Mouse (Mus musculus) G1E-ER4 (cell line): ENCODE results near the gene Fam83e. TPM values are rescaled to one million over a fixed set of nuclear protein-coding genes. Genes with fewer than 3 reads are reported as not detected.

Source experiments
- GATA1 ChIP-seq: IDR thresholded peaks from one replicate; pipeline ENCODE4 v1.8.0; 2012; ENCODE audit warnings: low read length, inconsistent platforms
- polyA plus RNA-seq: library from polyadenylated mRNA; stranded (reverse); fragments of >175 nt; gene quantifications from 2 replicates; pipeline ENCODE4 v1.2.3, GENCODE M21; 2012

Fam83e gene
- polyA plus RNA-seq, 1 experiment: 1.2 TPM

DNA sequence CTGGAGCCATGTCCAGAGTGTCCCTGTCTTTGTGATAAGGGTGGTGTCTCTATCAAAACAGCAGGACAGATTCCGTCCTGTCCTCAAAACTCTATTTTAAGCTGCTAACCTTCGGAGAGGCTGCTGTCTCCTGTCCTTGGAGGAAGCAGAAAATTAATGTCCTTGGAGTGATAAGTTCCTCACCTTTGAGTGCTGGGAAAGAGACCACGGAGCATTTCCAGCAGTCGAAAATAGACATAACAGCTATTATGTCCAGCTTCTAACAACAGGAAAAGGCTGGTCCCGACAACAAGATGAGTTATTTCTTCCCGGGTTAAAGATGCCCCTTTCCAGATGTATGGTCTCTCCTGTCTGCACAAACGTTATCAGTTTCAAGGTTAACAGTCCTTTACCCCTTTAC, 54.2 kb downstream of the Fam83e start:
- no peak for TF ChIP-seq GATA1

Other genes with a start within 250 kb of the Fam83e start
- gene Tulp2, start 239.3 kb upstream of the Fam83e start, polyA plus RNA-seq: 1.7 and 2.0 TPM in 2 replicates
- not detected in 2 replicates for gene Gm45808, start 234.4 kb upstream of the Fam83e start, polyA plus RNA-seq
- 0.29 and 0.49 TPM in 2 replicates for gene Dhdh, start 232.4 kb upstream of the Fam83e start, polyA plus RNA-seq
- 1,038 and 1,233 TPM in 2 replicates for gene Nucb1, start 210.8 kb upstream of the Fam83e start, polyA plus RNA-seq
- gene Ppp1r15a, start 194.9 kb upstream of the Fam83e start, polyA plus RNA-seq: 87.1 and 135 TPM in 2 replicates
- gene Plekha4, start 194.9 kb upstream of the Fam83e start, polyA plus RNA-seq: 1.2 and 1.8 TPM in 2 replicates
- 10.6 and 11.5 TPM in 2 replicates for gene Hsd17b14, start 166.3 kb upstream of the Fam83e start, polyA plus RNA-seq
- gene Bcat2, start 151.1 kb upstream of the Fam83e start, polyA plus RNA-seq: 83.5 and 192 TPM in 2 replicates
- not detected in 2 replicates for gene Fgf21, start 105.7 kb upstream of the Fam83e start, polyA plus RNA-seq
- not detected in 2 replicates for gene Fut1, start 103.9 kb upstream of the Fam83e start, polyA plus RNA-seq
- gene Izumo1, start 99.4 kb upstream of the Fam83e start, polyA plus RNA-seq: 0.11 and 0.14 TPM in 2 replicates
- gene Rasip1, start 93.7 kb upstream of the Fam83e start, polyA plus RNA-seq: 1.2 and 1.6 TPM in 2 replicates
- gene Mamstr, start 81.2 kb upstream of the Fam83e start, polyA plus RNA-seq: not detected in 2 replicates
- not detected in 2 replicates for gene Fut2, start 54.8 kb upstream of the Fam83e start, polyA plus RNA-seq
- gene Ntn5, start 37.2 kb upstream of the Fam83e start, polyA plus RNA-seq: 0.11 TPM in 1 of 2 replicates, not detected in the other
- gene Sec1, start 26.8 kb upstream of the Fam83e start, polyA plus RNA-seq: not detected in 2 replicates
- 0.37 and 0.79 TPM in 2 replicates for gene Car11, start 21.4 kb upstream of the Fam83e start, polyA plus RNA-seq
- gene Dbp, start 16.1 kb upstream of the Fam83e start, polyA plus RNA-seq: 22.4 and 28.4 TPM in 2 replicates
- 18,264 and 20,873 TPM in 2 replicates for gene Rpl18, start 5.8 kb upstream of the Fam83e start, polyA plus RNA-seq
- 172 and 187 TPM in 2 replicates for gene Sphk2, start 3.2 kb upstream of the Fam83e start, polyA plus RNA-seq
- gene Spaca4, start 4.6 kb downstream of the Fam83e start, polyA plus RNA-seq: not detected in 2 replicates
- 0.03 and 0.04 TPM in 2 replicates for gene Lmtk3, start 62.5 kb downstream of the Fam83e start, polyA plus RNA-seq
- not detected in 2 replicates for gene Sult2b1, start 63.5 kb downstream of the Fam83e start, polyA plus RNA-seq
- 117 and 133 TPM in 2 replicates for gene Cyth2, start 93.4 kb downstream of the Fam83e start, polyA plus RNA-seq
- 1.1 and 1.3 TPM in 2 replicates for gene Kcnj14, start 103.6 kb downstream of the Fam83e start, polyA plus RNA-seq
- gene Grwd1, start 109.7 kb downstream of the Fam83e start, polyA plus RNA-seq: 126 and 128 TPM in 2 replicates
- 249 and 281 TPM in 2 replicates for gene Kdelr1, start 151.6 kb downstream of the Fam83e start, polyA plus RNA-seq
- gene Grin2d, start 157.2 kb downstream of the Fam83e start, polyA plus RNA-seq: 0.02 TPM in 2 replicates
- gene Syngr4, start 175.5 kb downstream of the Fam83e start, polyA plus RNA-seq: 80.3 and 80.6 TPM in 2 replicates
- gene Tmem143, start 175.7 kb downstream of the Fam83e start, polyA plus RNA-seq: 44.3 and 60.2 TPM in 2 replicates
- 1.4 and 2.5 TPM in 2 replicates for gene Emp3, start 200.2 kb downstream of the Fam83e start, polyA plus RNA-seq
- not detected in 2 replicates for gene Ccdc114, start 202.9 kb downstream of the Fam83e start, polyA plus RNA-seq